Mouse (Mus musculus) midbrain, postnatal 0 days (tissue): ENCODE measurements around the gene Rgcc. TPM values are rescaled to one million over a fixed set of nuclear protein-coding genes. Genes with fewer than 3 reads are reported as not detected.

ENCODE experiments used
- ATAC-seq: fragments of 200-750 bp; cut with Nextera tagmentation; 2 replicates; pipeline ENCODE4 v1.8.0; 2017; ENCODE audit warnings: moderate number of reproducible peaks, mild to moderate bottlenecking, moderate TSS enrichment, moderate library complexity; ENCODE audit not compliant: low FRiP score
- DNase-seq: peaks from one replicate; pipeline ENCODE4 v3.0.0-alpha.2; 2015; ENCODE audit warnings: low spot score
- H3K27ac ChIP-seq: fragments of 300-500 bp; sonication (generic); 2 replicates; pipeline ENCODE4 v1.5.1; 2014; ENCODE audit warnings: low read depth, mild to moderate bottlenecking, low read length, mixed read lengths
- H3K27me3 ChIP-seq: fragments of 300-500 bp; sonication (generic); 2 replicates; pipeline ENCODE4 v1.6.1; 2014; ENCODE audit warnings: low read length, control low read depth, mixed read lengths; ENCODE audit not compliant: insufficient read depth
- H3K36me3 ChIP-seq: fragments of 300-500 bp; sonication (generic); 2 replicates; pipeline ENCODE4 v1.6.1; 2014; ENCODE audit warnings: low read length, control low read depth, mixed read lengths; ENCODE audit not compliant: insufficient read depth
- H3K4me1 ChIP-seq: fragments of 300-500 bp; sonication (generic); 2 replicates; pipeline ENCODE4 v1.6.1; 2014; ENCODE audit warnings: mild to moderate bottlenecking, control low read depth, antibody characterized with exemption, low read length, mixed read lengths; ENCODE audit not compliant: insufficient read depth
- H3K4me2 ChIP-seq: fragments of 300-500 bp; sonication (generic); 2 replicates; pipeline ENCODE4 v1.6.1; 2014; ENCODE audit warnings: low read depth, mild to moderate bottlenecking, low read length, mixed read lengths; ENCODE audit not compliant: poor library complexity, severe bottlenecking
- H3K4me3 ChIP-seq: fragments of 300-500 bp; sonication (generic); 2 replicates; pipeline ENCODE4 v1.5.1; 2014; ENCODE audit warnings: low read depth, mild to moderate bottlenecking, low read length, moderate library complexity
- H3K9ac ChIP-seq: fragments of 300-500 bp; sonication (generic); replicated peaks from 2 replicates; pipeline ENCODE4 v1.6.1; 2014; ENCODE audit warnings: mild to moderate bottlenecking, low read length, moderate library complexity, mixed read lengths; ENCODE audit not compliant: poor library complexity, severe bottlenecking
- H3K9me3 ChIP-seq: fragments of 300-500 bp; sonication (generic); 2 replicates; pipeline ENCODE4 v1.6.1; 2016; ENCODE audit warnings: low read length, control low read depth
- CTCF ChIP-seq: IDR thresholded peaks from 2 replicates; pipeline ENCODE4 v1.5.1; 2016; ENCODE audit warnings: antibody characterized with exemption, mild to moderate bottlenecking
- WGBS: fragments of 180-500 bp; shearing (Covaris S2); extraction: QIAGEN DNeasy Blood & Tissue Kit; methylation state at CpG from one replicate; pipeline ENCODE4 v1.1.7; 2014; 5-methylcytosine and 5-hydroxymethylcytosine counted together
- polyA plus RNA-seq: library from polyadenylated mRNA; unstranded; fragments of >200 nt; fragmentation: Nextera tagmentation; extraction: Ambion mirVana; gene quantifications from 2 replicates; pipeline ENCODE4 v1.2.1, GENCODE M21; 2015
- total RNA-seq: library from RNA; depleted of rRNA; stranded (reverse); fragments of >200 nt; gene quantifications from 2 replicates; pipeline ENCODE4 v1.2.3, GENCODE M21; 2014

The Rgcc gene
- total and polyA plus RNA-seq, 2 experiments from 2014 or later: 29.9 to 64.3 TPM

DNA sequence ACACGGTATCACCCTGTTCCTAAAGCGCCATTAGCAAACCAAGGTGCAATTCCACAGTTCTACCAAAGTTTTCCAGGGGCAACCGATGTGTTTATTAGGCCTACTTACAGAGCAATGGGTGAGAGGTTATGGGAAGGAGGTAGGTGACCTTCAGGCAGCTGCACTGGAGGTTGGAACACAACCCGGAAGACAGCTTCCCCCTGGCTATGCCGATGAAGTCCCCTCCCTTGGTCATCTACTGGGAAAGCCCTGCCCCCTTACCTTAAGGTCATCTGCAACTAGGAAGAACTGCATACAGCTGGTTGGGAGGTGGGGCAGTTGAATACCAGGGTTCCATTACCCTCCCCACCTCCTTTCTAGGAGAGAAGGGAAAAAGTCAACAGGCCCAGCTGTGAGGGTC lies 15.9 kb downstream of the Rgcc start:
- ATAC-seq: no peak
- WGBS: 93% methylated on average over 5 of the region's 5 CpGs

GRCm38 (mm10) chr14:79284616-79285015 lies 16.8 kb downstream of the Rgcc start:
- Histone ChIP-seq H3K9me3 (no peaks in the 10 kb centered on the region), H3K9ac (no peak overlapping the region), H3K4me3 (no peak overlapping the region), H3K27me3 (no peaks in the 10 kb centered on the region), H3K4me1 (no peaks in the 10 kb centered on the region), H3K4me2 (no peak overlapping the region), H3K36me3 (no peaks in the 10 kb centered on the region), H3K27ac (no peak overlapping the region)
- DNase-seq: no peak
- WGBS: 80% methylated on average over 4 of the region's 4 CpGs
- no peak for ATAC-seq
- no peak for TF ChIP-seq CTCF

More for the DNA sequence above, 15.9 kb downstream of the Rgcc start:
- Histone ChIP-seq H3K27ac (no peak overlapping the region), H3K27me3 (no peaks in the 10 kb centered on the region), H3K9me3 (no peaks in the 10 kb centered on the region), H3K9ac (no peak overlapping the region), H3K4me3 (no peak overlapping the region), H3K36me3 (no peaks in the 10 kb centered on the region), H3K4me2 (no peak overlapping the region), H3K4me1 (peaks cover 4% of the 10 kb centered on the region)
- no peak for DNase-seq
- TF ChIP-seq CTCF: no peak

DNA sequence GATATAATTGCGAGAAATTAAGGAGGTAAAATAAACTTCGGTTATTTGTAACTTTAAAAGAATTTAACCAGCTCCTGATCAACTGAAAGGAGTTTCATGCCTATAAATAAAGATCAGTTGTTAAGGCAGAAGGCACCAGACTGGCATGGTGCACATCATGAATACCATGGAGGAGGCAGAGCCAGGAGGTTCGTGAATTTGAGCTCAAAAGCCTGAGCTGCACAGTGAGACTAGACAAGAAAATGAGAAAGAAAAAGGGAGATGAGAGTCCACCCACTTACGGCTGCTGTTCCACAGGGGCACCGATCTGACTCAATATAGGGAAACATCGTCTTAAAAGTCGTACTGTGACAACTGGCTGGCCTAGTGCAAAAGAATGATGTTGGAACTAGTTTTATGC lies 17.5 kb downstream of the Rgcc start:
- H3K4me3 ChIP-seq: no peak overlapping the region
- DNase-seq (no peak), ATAC-seq (no peak)
- no peak overlapping the region for H3K9ac ChIP-seq
- H3K27me3 ChIP-seq: no peaks in the 10 kb centered on the region
- H3K27ac ChIP-seq: no peak overlapping the region
- no peaks in the 10 kb centered on the region for H3K4me1 ChIP-seq
- no peak overlapping the region for H3K4me2 ChIP-seq
- no peaks in the 10 kb centered on the region for H3K36me3 ChIP-seq
- WGBS: 91% methylated on average over 7 of the region's 7 CpGs
- H3K9me3 ChIP-seq: no peaks in the 10 kb centered on the region
- TF ChIP-seq CTCF: no peak

DNA sequence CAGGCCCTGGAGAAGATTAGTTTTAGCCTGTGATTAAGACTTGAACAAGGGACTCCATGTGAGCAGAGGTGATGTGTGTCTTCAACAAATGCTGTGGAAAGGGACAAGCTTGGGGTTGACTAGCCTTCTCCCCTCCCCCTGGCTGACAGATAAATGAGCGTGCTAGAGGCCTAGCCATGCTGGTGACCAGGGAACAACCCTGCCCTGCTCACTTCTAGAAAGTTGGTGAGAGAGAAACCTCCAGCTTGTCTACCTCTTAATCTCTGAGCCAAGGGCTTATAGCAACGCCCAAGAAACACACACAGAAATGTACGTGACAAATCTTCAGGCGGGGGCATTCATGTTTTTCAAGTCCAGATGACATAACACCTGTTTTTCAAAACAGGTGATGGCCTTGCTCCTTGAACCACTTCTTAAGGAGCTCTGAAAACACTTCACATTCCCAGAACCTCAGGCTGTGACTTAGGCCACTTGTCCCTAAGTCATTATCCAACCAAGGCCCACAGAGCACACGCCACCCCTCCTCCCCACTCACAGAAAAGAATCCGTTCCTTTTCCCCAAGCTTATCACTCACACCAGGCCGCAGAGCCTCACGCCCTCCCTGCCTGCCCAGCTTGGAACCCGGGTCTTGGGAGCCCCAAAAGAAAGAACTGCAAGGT lies 19.4 kb downstream of the Rgcc start:
- DNase-seq (no peak), ATAC-seq (no peak)
- WGBS: 89% methylated on average over 9 of the region's 9 CpGs
- H3K4me1 ChIP-seq: peaks cover 3% of the 10 kb centered on the region; the same call in 1 of the 2 replicates
- no peaks in the 10 kb centered on the region for H3K9me3 ChIP-seq
- H3K4me3 ChIP-seq: no peak overlapping the region
- no peaks in the 10 kb centered on the region for H3K27me3 ChIP-seq
- TF ChIP-seq CTCF: no peak
- no peak overlapping the region for H3K9ac ChIP-seq
- H3K27ac ChIP-seq: no peak overlapping the region
- H3K4me2 ChIP-seq: no peak overlapping the region
- no peaks in the 10 kb centered on the region for H3K36me3 ChIP-seq

- WGBS: 89% methylated on average over 9 of the region's 9 CpGs
Measured at GRCm38 (mm10) chr14:79280456-79280855, 21.0 kb downstream of the Rgcc start.

GRCm38 (mm10) chr14:79279494-79279893 lies 22.0 kb downstream of the Rgcc start:
- Histone ChIP-seq H3K4me2 (no peak overlapping the region), H3K4me1 (peaks cover 7% of the 10 kb centered on the region; the same call in 1 of the 2 replicates), H3K9me3 (no peaks in the 10 kb centered on the region), H3K27ac (no peak overlapping the region), H3K4me3 (no peak overlapping the region), H3K9ac (no peak overlapping the region), H3K27me3 (no peaks in the 10 kb centered on the region), H3K36me3 (no peaks in the 10 kb centered on the region)
- ATAC-seq (no peak), DNase-seq (no peak)
- WGBS: 95% methylated on average over 1 of the region's 1 CpGs
- no peak for TF ChIP-seq CTCF

More at GRCm38 (mm10) chr14:79280456-79280855, 21.0 kb downstream of the Rgcc start:
- Histone ChIP-seq H3K4me2 (no peak overlapping the region), H3K36me3 (no peaks in the 10 kb centered on the region), H3K27ac (no peak overlapping the region), H3K4me1 (peaks cover 7% of the 10 kb centered on the region; the same call in 1 of the 2 replicates), H3K27me3 (no peaks in the 10 kb centered on the region), H3K9me3 (no peaks in the 10 kb centered on the region), H3K9ac (no peak overlapping the region), H3K4me3 (no peak overlapping the region)
- DNase-seq: no peak
- ATAC-seq: no peak
- TF ChIP-seq CTCF: no peak
